Mouse (Mus musculus): ENCODE data around the gene Adamtsl4.

DNA sequence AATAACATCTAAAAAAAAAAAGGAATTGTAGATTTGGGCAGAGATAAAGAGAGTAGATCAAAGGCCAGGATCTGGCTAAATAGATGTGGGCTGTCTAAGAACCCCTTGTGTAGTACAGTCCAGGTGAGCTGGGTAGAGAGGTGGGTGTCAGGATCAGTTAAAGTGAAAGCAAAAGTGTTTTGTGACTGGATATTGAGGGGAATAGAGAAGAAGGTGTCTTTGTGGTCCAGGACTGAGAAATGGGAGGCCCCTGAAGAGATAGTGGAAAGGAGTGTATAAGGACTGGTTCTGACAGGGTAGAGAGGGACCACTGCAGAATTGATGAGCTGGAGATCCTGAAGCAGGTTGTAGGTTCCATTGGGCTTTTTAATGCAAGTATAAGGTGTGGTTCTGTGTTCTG lies 22.2 kb upstream of the Adamtsl4 start:
- TF ChIP-seq POLR2A (IDR thresholded peaks at IDR 0.05; ENCODE audit: low read depth, low read length): no peak
- TF ChIP-seq CTCF (IDR thresholded peaks at IDR 0.05; ENCODE audit: borderline replicate concordance, insufficient read depth, low read length): no peak

Data from embryonic fibroblast, embryonic 13.5 days (primary cell).